Mouse (Mus musculus): ENCODE measurements at regions not wholly inside any gene's neighbourhood (a gene's known extent, or its start where the extent isn't known, plus 50 kb on each side); places are given as distances from the start of the nearest gene placed in this dataset.
A peak's percentile ranks its signal among the peaks of the same experiment; 100 is the strongest.

- no peak for DNase-seq (ENCODE audit: low read depth, low spot score)
These were observed 239.6 kb downstream of the Qk start for GRCm38 (mm10) chr17:10079853-10080650.

DNA sequence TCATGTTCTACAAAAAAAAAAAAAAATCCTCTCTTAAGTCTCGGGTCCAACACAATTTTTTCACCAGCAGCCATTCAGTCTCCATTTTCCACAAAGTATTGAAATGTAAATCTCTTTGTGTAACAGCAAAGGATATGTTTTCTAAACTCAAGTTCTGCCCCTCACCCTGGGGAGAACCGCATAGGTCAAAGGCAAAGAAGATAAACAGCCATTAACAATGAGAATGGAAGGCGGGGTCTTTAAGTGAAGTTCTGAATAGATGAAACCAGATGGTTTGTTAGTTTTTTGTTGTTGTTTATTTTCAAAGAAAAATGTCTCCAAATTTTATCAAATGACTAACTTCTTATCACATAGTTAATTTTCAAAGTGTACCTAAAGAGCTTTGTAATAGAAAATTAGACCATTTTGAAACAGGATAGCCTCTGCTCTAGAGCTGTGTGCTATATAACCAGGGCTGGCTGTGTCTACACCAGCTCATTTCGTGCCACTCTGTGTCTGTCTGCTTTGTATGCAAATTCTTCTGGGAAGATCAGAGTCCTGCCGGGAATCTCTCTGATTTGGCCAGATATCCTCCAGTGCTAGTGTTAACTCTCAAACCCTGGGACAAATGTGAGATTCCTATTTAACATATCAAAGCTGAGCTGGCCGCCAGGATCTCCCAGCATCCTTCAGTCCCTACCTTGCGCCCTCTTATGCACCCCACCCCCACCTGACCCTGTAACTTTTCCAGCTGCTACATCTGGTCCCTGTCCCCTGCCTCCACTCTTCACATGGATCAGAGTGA lies 240.9 kb downstream of the Qk start:
- no peak for DNase-seq (ENCODE audit: low read depth, low spot score)

DNA sequence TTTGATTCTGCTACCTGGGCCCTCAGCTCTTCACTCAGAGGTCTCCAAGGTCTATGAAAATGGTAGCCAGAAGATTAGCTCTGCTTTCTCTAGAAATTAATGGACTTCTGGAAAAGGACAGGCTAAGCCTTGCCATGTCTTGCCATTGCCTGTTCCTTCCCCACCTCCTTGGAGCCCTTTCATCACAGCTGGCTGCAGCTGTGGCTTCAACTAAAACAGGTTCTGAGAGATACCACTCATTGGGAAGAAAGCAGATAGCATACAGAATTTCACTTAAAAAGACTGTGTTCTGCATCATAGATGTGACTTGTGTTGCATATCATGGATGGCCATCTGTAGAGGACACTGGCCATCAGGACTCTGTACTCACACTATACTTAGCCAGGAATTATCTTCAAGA lies 246.4 kb downstream of the Qk start:
- DNase-seq (ENCODE audit: low read depth, low spot score): no peak

DNA sequence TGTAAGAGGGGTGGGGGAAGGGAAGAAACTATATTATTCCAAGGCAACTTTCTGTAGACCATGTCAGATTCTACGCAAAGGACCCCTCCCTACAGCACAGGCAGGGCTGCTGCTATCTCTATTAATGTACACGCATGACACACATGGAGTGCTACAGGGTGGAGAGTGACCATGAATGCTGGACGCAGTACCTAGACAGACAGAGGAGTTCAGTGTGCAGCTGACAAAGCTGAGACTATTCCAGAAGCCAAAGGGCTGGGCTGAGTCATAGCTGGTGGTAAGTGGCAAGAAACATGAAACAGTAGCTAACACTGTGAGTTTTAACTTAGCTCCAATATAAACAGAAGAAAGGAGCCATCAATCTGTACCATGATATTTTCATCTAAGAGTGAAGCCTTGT lies 250.4 kb downstream of the Qk start:
- DNase-seq (ENCODE audit: low read depth, low spot score): no peak

GRCm38 (mm10) chr17:10065131-10065530 lies 254.5 kb downstream of the Qk start:
- DNase-seq (ENCODE audit: low read depth, low spot score): no peak

DNA sequence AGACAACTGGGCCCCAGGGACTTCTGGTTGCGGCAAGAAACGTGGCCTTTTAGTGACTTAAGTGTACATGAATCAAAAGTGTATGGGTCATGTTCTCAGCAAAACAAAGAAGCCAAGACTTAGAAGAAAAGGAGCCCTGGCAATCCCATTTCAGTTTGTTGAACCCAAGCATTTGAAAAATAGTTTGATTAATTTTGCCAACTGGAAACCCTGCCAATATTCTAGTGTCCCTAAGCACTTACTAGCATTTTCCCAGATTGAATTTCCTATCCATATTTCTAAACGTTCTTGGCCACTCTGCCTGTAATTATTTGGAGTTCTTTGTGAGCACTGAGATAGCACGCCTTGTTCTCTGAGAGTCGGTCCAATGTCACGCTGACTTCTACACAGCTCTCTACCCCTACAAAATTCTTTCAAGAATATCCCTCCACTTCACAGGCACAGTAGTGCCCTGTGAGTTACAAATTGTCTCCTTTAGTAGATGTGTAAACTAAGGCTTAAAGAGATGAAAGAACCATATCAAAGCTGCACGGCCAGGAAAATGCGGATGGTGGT lies 257.0 kb downstream of the Qk start:
- DNase-seq (ENCODE audit: low read depth, low spot score): peak; percentile 13

- DNase-seq (ENCODE audit: low read depth, low spot score): no peak
These were observed 261.9 kb downstream of the Qk start for GRCm38 (mm10) chr17:10057736-10058135.

DNA sequence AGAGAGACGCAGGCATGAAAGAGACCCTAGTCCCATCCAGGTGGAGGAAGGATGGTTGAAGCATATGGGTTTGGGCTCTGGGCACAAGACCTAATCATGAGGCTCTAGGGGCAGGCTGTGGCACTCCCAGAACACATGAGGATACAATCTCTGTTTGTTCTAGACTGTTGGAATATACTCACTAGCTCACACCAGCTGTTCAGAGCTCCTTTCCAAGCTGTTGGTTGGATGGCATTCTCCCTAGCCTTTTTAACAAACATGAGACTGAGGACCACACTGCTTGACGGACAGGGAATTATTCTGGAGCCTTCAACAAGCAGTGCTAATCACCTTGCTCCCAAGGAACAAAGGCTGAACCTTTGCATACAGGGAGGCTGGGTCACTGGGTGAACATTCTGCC lies 263.6 kb downstream of the Qk start:
- DNase-seq (ENCODE audit: low read depth, low spot score): no peak

- DNase-seq (ENCODE audit: low read depth, low spot score): no peak
These were observed 265.3 kb downstream of the Qk start for GRCm38 (mm10) chr17:10054375-10054774.

GRCm38 (mm10) chr17:10044336-10044735 lies 275.3 kb downstream of the Qk start:
- no peak for DNase-seq (ENCODE audit: low read depth, low spot score)

GRCm38 (mm10) chr17:10042042-10042652 lies 277.5 kb downstream of the Qk start:
- DNase-seq (ENCODE audit: low read depth, low spot score): no peak

GRCm38 (mm10) chr17:10040951-10041359 lies 278.7 kb downstream of the Qk start:
- no peak for DNase-seq (ENCODE audit: low read depth, low spot score)

DNA sequence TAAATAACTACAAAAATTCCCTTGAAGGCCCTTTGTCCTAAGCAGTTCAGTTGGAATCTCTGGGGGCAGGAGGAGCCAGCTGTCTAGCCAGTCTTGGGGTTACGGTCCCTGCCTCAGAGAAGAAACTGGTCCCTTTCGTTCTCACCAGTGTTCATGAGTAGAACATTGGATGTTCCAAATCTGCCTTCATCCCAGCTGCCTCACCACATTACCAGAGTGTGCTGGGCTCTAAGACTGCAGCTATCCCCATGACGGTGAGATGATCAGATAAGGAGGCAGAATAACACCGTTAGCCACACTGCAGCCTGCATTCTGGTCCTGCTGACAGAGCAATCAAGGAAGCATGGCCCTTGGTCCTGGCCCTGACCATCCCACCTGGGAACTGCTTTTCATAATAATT lies 279.3 kb downstream of the Qk start:
- DNase-seq (ENCODE audit: low read depth, low spot score): no peak

GRCm38 (mm10) chr17:10037799-10038445 lies 281.7 kb downstream of the Qk start:
- no peak for DNase-seq (ENCODE audit: low read depth, low spot score)

DNA sequence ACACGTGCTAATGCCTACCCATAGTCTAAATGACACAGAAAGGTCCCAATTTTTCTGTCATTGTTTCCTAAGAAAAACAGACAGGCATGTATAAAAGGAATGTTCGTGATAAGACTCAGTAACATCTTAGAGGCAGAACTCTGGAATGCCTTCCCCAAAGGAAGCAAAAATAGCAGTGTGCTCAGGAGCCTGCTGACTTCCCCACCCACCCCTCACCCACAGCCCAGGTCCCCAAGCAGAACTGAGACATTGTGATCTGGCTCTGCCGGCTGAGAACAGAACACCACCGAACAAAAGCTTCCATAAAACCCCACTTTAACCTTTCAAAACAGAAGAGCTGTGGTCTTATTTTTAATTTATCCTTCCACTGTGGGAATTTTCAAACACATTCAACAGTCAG lies 286.1 kb downstream of the Qk start:
- DNase-seq (ENCODE audit: low read depth, low spot score): no peak

DNA sequence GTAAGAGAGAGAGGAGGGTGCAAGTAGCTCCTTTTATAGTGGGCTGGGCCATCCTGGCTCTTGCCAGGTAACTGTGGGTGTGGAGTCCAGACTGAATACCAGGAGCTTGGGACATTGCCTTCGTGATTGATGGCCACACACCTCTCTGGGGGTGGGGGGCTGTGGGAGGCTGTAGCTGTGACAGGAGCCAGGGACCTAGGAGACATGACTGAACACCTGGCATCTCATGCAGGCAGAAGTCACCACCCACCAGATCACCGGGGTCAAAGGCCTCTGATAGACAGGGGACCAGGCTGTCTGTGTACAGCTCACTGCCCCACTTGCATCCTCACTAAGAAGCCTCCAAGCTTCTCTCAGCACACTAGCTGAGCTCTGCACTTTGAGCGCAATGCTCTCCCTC lies 288.6 kb downstream of the Qk start:
- DNase-seq (ENCODE audit: low read depth, low spot score): no peak

- DNase-seq (ENCODE audit: low read depth, low spot score): no peak
These were observed 292.9 kb downstream of the Qk start for GRCm38 (mm10) chr17:10026770-10027169.

- no peak for DNase-seq (ENCODE audit: low read depth, low spot score)
These were observed 294.4 kb downstream of the Qk start for GRCm38 (mm10) chr17:10025212-10025611.

DNA sequence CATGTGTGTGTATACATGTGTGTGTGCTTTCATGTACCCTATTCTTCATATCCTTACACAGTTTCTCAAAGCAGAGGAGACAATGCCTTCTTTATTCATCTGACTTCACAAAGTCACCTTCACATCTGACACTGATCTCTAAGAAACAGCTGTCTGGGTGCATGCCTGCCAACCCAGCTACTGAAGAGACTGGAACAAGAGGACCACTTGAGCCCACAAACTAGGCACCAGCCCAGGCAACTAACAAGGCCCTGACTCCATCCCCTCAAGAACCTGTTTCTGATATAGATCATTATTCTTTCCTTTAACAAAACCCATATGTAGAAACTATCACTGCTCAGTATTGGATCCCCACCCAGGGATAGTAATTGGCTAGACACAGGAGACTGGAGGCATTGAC lies 295.3 kb downstream of the Qk start:
- DNase-seq (ENCODE audit: low read depth, low spot score): no peak

- no peak for DNase-seq (ENCODE audit: low read depth, low spot score)
These were observed 307.5 kb downstream of the Qk start for GRCm38 (mm10) chr17:10012161-10012560.

DNA sequence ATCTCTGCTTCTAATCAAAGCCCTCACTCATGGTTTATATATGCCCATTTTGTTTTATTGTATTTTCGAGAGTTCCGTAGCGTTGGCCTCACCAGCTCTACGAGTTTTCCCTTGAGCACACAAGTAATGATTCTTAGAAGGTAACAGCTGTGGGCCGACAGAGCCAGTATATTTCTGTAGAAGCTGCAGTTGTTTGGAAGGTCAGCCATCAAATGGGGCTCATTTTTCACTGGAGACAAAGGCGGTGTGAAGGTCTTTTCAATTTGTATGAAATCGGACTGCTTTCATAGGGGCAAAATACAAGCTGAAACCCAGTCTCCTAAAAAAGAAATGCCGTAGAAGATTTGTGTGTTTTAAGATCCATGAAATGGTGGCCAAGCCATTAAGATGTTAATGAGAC lies 307.9 kb downstream of the Qk start:
- no peak for DNase-seq (ENCODE audit: low read depth, low spot score)

DNA sequence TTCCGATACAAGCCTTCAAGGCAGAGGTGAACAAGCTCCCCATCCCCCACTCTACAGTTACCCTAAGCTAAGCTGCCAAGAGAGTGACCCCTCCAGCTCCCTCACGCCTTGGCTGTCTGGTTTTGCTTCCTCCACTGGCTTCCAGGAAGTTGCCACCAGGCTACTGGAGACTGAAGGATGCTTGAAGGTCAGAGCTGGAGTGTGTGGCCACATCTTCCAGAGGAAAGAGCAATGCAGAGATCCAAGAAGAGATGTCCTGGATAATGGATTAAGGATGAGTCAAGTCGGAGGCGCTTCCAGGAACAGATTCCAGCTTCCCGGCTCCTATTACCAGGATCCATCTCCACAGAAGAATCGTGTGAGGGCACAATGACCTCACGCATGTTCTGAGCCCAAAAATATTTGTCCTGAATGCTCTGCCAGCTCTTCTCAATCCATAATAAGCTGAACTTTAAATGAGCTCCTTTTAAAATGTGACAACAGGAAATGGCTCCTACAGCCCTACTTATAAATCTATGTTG lies 318.5 kb downstream of the Qk start:
- DNase-seq (ENCODE audit: low read depth, low spot score): peak; percentile 26

Measured in telencephalon, adult 2 months (tissue).